Mouse (Mus musculus): ENCODE measurements at regions not wholly inside any gene's neighbourhood (a gene's known extent, or its start where the extent isn't known, plus 50 kb on each side); places are given as distances from the start of the nearest gene placed in this dataset.
"Not testable (repeated sequence)": the region's sequence is repeated elsewhere in the genome, so short reads cannot be mapped to it uniquely, and the experiment has no call there.

- Histone ChIP-seq H3K9ac (replicated peaks) (no peak overlapping the region), H3K27ac (replicated peaks) (no peak overlapping the region), H3K4me2 (no peak overlapping the region), H3K4me3 (replicated peaks) (no peak overlapping the region), H3K9me3 (replicated peaks) (no peaks in the 10 kb centered on the region), H3K27me3 (replicated peaks) (no peaks in the 10 kb centered on the region), H3K36me3 (no peaks in the 10 kb centered on the region), H3K4me1 (no peaks in the 10 kb centered on the region)
- ATAC-seq (ENCODE audit: low FRiP score), result no peak
These were observed 155.2 kb upstream of the Shcbp1 start for GRCm38 (mm10) chr8:4934551-4934950.

- Histone ChIP-seq H3K9me3 (replicated peaks) (no peaks in the 10 kb centered on the region), H3K27ac (replicated peaks) (no peak overlapping the region), H3K4me2 (no peak overlapping the region), H3K4me3 (replicated peaks) (no peak overlapping the region), H3K4me1 (no peaks in the 10 kb centered on the region), H3K36me3 (no peaks in the 10 kb centered on the region), H3K27me3 (replicated peaks) (no peaks in the 10 kb centered on the region), H3K9ac (replicated peaks) (no peak overlapping the region)
- no peak for ATAC-seq (ENCODE audit: low FRiP score)
- 50% methylated on average over 2 of the region's 2 CpGs for WGBS
These were observed 154.7 kb upstream of the Shcbp1 start for GRCm38 (mm10) chr8:4934035-4934434.

DNA sequence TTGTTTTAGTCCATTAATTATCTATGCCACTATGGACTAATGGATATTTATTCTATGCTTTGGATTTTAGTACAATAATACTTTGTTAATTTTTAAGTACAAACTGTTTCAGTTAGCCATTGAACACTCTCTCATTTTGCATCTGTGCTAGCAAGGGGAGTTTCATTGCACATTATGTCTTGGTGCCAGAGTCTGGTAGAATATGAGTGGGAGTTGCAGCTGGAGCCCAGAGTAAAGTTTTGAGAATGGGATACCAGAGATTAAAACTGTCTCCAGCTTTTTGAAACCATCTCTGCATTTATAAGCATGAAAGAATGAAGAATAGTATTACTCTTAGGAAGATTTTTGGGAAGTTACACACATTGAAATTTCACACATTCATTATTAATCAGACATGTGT lies 137.1 kb upstream of the Shcbp1 start:
- Histone ChIP-seq H3K9me3 (replicated peaks) (no peaks in the 10 kb centered on the region), H3K4me3 (replicated peaks) (no peak overlapping the region), H3K4me2 (no peak overlapping the region), H3K27me3 (replicated peaks) (no peaks in the 10 kb centered on the region), H3K27ac (replicated peaks) (no peak overlapping the region), H3K9ac (replicated peaks) (no peak overlapping the region), H3K36me3 (no peaks in the 10 kb centered on the region), H3K4me1 (no peaks in the 10 kb centered on the region)
- ATAC-seq (ENCODE audit: low FRiP score), result no peak

DNA sequence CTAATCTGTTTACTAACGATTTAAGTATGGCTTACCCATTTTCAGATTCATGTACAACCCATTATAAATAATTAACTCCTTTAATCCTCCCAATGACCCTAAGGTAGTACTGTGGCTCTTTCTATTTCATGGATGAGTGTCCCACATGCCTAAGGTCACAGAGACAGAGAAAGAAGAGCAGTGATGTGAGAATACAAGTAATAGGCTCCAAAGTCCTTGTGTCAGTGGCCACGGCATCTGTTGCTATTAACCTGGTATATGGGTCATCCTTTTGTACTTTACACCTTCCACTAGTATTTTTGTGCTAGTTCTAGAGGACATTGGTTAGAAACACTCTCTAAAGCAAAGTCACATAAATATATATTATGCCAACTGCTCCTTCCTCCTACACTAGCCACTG lies 115.7 kb upstream of the Shcbp1 start:
- no peak overlapping the region for H3K4me3 ChIP-seq (replicated peaks)
- H3K27me3 ChIP-seq (replicated peaks), result no peaks in the 10 kb centered on the region
- 81% methylated on average over 2 of the region's 2 CpGs for WGBS
- H3K27ac ChIP-seq (replicated peaks), result no peak overlapping the region
- H3K9me3 ChIP-seq (replicated peaks), result no peaks in the 10 kb centered on the region
- no peak overlapping the region for H3K4me2 ChIP-seq
- no peak for ATAC-seq (ENCODE audit: low FRiP score)
- H3K4me1 ChIP-seq, result no peaks in the 10 kb centered on the region
- no peaks in the 10 kb centered on the region for H3K36me3 ChIP-seq
- no peak overlapping the region for H3K9ac ChIP-seq (replicated peaks)

GRCm38 (mm10) chr8:4868761-4869160 lies 89.4 kb upstream of the Shcbp1 start:
- WGBS, result 78% methylated on average over 7 of the region's 7 CpGs
- not testable (repeated sequence) for H3K9ac ChIP-seq (replicated peaks); H3K4me1 ChIP-seq; H3K27me3 ChIP-seq (replicated peaks); H3K36me3 ChIP-seq; H3K9me3 ChIP-seq (replicated peaks); H3K4me2 ChIP-seq; H3K27ac ChIP-seq (replicated peaks); H3K4me3 ChIP-seq (replicated peaks)
- ATAC-seq (ENCODE audit: low FRiP score), result peak; percentile 85

GRCm38 (mm10) chr8:4839087-4839486 lies 59.7 kb upstream of the Shcbp1 start:
- ATAC-seq (ENCODE audit: low FRiP score), result no peak
- H3K4me1 ChIP-seq, result no peaks in the 10 kb centered on the region
- no peak overlapping the region for H3K4me3 ChIP-seq (replicated peaks)
- no peak overlapping the region for H3K27ac ChIP-seq (replicated peaks)
- H3K9ac ChIP-seq (replicated peaks), result no peak overlapping the region
- H3K4me2 ChIP-seq, result no peak overlapping the region
- 90% methylated on average over 3 of the region's 3 CpGs for WGBS
- no peaks in the 10 kb centered on the region for H3K36me3 ChIP-seq
- H3K9me3 ChIP-seq (replicated peaks), result no peaks in the 10 kb centered on the region
- no peaks in the 10 kb centered on the region for H3K27me3 ChIP-seq (replicated peaks)

GRCm38 (mm10) chr8:4838527-4838926 lies 59.2 kb upstream of the Shcbp1 start:
- no peak for ATAC-seq (ENCODE audit: low FRiP score)
- Histone ChIP-seq H3K4me2 (no peak overlapping the region), H3K9me3 (replicated peaks) (no peaks in the 10 kb centered on the region), H3K36me3 (no peaks in the 10 kb centered on the region), H3K27ac (replicated peaks) (no peak overlapping the region), H3K9ac (replicated peaks) (no peak overlapping the region), H3K27me3 (replicated peaks) (no peaks in the 10 kb centered on the region), H3K4me3 (replicated peaks) (no peak overlapping the region), H3K4me1 (no peaks in the 10 kb centered on the region)

GRCm38 (mm10) chr8:4837719-4838118 lies 58.4 kb upstream of the Shcbp1 start:
- no peak overlapping the region for H3K4me2 ChIP-seq
- H3K36me3 ChIP-seq, result no peaks in the 10 kb centered on the region
- H3K4me3 ChIP-seq (replicated peaks), result no peak overlapping the region
- H3K27ac ChIP-seq (replicated peaks), result no peak overlapping the region
- WGBS, result 80% methylated on average over 2 of the region's 2 CpGs
- no peaks in the 10 kb centered on the region for H3K9me3 ChIP-seq (replicated peaks)
- H3K27me3 ChIP-seq (replicated peaks), result no peaks in the 10 kb centered on the region
- no peak overlapping the region for H3K9ac ChIP-seq (replicated peaks)
- H3K4me1 ChIP-seq, result no peaks in the 10 kb centered on the region
- no peak for ATAC-seq (ENCODE audit: low FRiP score)

DNA sequence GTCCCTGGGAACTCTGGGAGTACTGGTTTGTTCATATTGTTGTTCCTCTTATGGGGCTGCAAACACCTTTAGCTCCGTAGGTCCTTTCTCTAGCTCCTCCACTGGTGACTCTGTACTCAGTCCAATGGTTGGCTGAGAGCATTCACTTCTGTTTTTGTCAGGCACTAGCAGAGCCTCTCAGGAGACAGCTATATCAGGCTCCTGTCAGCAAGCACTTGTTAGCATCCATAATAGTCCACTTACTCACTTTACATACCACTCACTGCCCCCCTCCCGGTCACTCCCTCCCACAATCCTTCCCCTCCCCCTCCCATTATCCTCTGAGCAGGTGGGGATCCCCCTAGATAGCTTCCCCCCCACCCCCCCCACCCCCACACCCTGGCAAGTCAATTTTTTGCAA lies 57.3 kb upstream of the Shcbp1 start:
- H3K4me2 ChIP-seq, result no peak overlapping the region
- WGBS, result 78% methylated on average over 2 of the region's 2 CpGs
- no peak overlapping the region for H3K9ac ChIP-seq (replicated peaks)
- no peaks in the 10 kb centered on the region for H3K36me3 ChIP-seq
- H3K27ac ChIP-seq (replicated peaks), result no peak overlapping the region
- no peak overlapping the region for H3K4me3 ChIP-seq (replicated peaks)
- H3K27me3 ChIP-seq (replicated peaks), result no peaks in the 10 kb centered on the region
- no peaks in the 10 kb centered on the region for H3K9me3 ChIP-seq (replicated peaks)
- ATAC-seq (ENCODE audit: low FRiP score), result no peak
- H3K4me1 ChIP-seq, result no peaks in the 10 kb centered on the region
